Mouse (Mus musculus) MEL-GATA-1-ER (cell line): ENCODE measurements around the gene Ctnna2.

ENCODE experiments used
- DNase-seq: peaks from one replicate; pipeline ENCODE4 v3.0.0-alpha.2; 2012; ENCODE audit warnings: low read depth; ENCODE audit errors: extremely low read depth

Gene Ctnna2

DNA sequence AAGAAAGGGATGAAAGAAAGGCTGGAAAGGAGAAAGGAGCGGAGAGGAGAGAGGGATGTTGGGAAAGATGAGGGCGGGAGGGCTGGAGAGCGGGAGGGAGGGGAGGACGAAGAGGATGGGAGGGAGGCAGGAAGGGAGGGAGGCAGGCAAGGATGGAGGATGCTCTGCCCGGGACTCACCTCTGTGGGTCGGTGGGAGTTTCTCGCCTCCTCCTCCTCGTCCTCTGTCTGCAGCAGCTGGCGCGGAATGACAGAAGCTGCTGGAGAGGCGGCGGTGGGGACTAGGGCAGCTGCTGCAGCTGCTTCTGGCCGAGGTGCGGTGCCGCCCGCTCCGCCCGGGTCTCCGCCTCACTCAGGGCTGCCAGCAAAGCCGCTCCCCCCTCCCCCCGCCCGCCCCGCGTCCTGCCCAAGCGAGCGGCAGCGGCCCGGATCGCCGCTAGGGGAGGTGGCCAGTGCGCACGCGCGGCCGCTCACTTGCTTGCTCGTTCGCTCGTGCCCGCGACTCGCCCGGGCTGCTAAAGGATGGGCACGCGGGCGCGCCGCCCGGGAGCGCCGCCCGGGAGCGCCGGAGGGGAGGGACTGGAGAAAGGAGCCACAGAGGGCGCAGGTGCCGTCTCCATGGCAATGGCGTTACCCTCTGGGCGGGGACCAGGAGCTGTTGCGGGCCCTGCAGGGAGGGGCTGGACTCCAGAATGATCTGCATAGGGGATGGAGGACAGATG, at the start of gene Ctnna2:
Ctnna2 (minus strand) TSS at position 459 of the 721 bp plus-strand sequence.
- no peak for DNase-seq

DNA sequence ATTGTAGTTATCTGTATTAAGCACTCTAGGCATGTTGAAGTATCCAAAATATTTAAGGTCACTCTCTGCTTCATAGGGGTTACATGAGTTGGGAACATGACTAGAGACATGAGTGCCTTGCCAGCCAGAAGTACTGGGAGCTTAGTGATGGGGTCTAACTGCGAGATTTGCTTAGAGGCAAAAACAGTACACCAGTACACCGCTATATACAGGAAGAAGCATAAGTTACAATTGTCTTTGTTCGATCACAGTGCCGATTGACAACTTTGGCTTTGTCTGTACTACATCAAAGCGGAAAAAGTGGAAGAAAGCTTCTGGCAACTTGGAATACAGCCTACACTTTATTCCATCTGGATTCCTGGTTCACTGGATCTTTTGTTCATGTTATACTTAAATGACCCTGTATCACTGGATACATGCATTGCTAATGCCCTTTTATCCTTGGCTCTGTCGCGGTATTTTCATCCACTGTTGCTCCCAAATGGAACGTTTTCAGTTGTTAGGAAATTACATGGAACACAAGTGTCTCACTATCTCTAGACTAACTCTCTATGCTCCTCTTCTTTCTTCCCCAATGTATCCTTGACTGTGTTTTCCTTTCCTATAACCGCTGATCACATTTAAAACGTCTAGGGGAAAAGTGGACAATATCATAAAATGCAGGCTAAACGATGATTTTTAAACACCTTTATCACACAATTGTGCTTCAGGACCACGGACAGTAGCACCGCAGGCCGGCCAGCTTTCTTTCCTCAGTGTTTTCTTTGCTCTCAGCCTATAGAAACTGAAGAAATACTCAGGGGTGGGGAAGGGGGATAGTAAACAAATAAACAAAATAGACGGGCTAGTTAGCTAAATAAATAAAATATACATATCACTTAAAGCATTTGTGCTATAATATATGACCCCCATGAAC, 896 bp upstream of the Ctnna2 start:
- DNase-seq, result no peak

DNA sequence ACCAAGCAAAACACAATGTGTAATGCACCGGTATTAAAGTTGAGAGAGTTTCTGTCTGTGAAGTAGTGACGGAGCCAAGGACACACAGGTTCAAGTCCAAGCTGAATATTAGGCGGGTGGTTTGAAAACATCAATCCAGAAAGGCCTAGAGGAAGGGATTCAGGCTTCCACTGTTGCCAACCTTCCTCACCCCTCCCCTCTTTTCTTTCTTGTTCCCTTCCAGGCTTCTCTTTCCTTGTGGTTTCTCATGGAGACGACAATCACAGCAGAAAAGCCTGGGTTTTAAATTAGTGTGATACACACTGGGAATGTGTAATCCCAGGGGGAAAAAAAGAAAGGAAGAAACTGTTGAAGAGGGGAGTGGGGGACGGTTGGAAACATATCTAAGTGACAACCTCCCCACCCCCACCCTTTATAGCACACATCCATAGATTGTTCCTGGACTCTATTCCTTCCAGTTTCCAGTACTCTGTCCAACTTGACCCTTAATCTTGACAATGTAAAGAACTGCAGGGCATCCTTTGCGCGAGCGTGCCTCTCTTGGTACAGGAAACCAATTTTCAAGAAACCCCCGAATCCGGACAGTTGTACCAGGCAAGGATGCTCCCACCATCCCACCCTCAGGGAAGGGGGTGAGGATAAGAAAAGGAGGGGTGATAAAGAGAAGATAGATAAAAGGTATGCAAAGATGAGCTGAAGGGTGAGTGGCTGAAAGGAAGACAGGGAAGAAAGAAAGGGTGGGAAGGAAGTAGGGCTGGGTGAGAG, 841 bp downstream of the Ctnna2 start:
- DNase-seq, result no peak

DNA sequence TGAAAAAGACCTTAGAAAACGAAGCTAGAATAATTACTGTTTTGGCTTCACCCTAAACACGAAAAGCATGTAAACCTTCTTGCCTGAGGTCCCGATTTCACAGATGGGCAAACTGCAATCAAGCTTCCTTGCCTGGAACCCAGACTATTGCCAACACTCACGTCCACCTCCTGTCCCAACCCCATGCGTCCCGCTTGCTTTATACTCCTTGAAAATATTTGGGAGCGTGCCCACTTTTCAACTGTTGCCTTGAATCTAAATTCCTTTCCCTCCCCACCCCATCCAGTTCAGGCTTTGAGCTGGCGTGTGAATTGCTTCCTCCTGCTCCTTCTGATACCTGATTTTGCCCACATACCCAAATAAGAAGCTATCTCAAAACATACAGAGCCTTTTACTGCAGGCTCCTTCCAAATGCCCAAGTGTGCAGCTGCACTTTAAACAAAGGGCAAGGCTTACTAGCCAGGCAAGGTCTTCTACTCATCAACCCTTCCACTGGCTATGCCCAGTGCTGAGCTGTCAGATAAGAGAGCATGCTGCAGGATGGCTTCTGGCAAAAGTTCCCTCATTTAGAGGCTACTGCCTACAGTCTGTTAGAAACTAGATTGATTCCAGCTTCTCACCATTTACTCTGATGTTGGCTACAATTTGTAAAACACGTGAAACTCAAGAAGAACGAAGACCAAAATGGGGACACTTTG, 8.8 kb downstream of the Ctnna2 start:
- no peak for DNase-seq

DNA sequence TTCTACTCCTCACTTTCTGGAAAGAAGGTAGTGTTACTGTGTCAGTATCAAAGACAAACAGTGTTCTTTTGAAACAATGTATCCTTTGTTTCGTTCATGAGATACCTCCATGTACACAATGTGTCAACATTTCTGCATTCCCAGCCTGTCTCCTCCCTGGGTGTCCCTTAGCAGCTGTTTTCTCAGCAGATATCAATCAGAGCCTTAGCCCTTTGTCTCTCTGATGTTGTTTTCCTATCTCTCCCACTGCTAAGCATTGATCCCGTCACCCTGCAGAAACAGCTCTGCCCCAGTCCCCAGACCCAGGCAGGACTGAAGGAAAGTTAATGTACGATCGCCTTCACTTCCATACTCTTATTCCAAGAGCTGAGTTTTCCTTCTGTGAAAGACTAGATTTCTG, 9.7 kb downstream of the Ctnna2 start:
- DNase-seq, result no peak

DNA sequence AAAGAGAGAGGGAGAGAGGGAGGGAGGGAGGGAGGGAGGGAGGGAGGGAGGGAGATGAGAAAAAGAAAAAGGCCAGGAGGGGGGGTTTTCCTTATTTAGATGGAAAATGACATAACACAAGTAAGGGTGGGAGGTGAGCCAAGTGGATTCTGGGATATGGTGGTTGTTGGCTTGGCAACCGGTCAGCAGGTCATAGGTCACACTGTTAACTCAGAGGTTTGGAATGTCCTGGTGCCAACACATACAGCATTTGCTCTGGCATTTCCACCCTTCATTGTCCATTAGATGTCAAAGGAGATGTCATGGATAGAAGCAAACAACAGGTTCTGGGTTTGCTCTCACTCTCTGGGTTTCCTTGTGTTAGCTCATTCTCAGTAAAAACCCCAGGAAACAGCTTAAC, 17.5 kb downstream of the Ctnna2 start:
- no peak for DNase-seq

DNA sequence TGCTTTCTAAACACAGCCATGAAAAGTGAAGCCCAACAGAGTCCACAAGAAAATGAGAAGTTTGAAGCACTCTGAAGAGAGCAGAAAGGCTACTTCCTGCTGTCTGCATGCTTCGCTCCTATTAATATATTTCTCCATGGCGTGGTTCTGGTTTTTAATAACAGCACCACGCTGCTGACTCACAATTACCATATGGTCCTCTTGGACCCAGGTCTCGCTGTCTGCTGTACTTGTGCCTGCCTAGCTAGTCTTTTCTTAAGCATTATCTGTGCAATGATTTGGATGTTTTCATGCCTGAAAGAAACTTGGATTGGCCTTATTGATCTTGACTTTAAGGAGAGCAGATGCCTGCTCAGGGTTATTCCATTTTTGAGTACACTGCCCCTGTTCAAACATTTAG, 28.2 kb downstream of the Ctnna2 start:
- DNase-seq, result no peak

DNA sequence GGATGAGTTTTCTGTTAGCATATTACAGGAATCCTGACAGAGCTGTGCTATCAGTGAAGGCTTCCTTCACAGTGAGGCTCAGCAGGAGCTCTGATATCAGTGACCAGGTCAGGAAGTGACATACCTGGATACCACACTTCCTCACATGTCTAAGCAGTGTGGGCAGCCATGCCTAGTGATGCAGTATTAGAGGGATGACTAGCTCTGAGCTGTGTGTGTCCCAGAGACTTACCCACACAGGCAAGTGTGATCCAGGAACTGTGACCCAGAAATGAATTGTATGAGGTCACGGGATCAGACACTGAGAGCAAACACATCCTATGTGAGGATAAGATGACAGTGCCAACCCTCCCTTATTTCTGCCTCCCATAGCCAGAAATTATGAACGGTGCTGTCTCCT, 28.8 kb downstream of the Ctnna2 start:
- no peak for DNase-seq

DNA sequence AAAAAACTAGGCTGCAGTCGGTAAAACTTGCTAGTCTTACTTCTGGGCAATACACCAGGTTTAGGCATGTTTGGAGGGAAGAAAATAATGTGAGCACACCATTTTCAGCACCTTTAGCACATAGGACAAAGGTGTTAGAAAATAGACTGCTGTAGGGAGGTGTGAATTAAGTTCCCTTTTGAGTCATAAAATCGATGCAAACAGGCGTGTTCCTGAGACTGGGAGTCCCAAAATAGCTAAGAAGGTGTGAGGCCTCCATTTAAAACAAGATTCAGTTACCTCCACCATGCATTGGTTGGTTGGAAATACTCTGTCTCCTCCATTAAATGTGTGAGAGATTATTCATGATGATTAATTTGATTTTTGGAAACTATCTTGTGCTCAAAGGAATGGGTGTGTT, 50.1 kb downstream of the Ctnna2 start:
- no peak for DNase-seq

DNA sequence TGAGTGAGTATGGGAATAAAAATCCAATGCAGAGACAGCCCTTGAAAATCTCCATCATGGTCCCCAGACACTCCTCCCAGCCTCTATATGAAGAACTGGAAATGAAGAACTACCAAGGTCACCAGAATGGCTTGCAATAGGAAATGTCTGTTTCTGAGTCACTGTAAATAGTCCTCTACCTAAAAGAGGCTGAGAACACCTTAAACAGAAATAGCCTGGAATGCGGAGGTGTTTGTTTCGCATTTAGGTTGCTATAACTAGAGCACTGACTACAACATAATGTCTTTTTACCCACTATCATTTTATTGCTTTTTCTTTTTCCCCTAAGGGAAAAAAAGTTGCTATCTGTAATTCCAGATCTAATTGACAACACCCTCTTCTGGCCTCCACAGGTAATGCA, 106.3 kb downstream of the Ctnna2 start:
- no peak for DNase-seq

DNA sequence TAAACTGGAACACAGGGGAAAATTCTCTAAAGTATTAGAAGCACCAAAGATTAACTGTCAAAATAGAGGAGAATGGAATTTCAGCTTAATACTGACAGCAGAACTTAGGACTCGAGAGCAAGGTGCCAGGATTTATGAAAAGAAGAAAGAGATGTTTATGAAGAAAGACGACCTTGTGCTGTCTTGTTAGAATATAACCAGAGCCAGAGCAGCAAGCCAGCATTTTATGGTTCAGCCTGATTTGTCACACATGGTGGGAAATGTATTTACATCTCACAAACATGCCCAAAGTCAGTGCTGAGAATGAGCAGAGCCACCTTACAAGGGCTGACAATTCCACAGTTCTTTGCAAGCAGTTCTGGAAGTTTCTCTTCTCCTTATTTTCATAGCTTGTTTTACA, 110.2 kb downstream of the Ctnna2 start:
- DNase-seq, result no peak

DNA sequence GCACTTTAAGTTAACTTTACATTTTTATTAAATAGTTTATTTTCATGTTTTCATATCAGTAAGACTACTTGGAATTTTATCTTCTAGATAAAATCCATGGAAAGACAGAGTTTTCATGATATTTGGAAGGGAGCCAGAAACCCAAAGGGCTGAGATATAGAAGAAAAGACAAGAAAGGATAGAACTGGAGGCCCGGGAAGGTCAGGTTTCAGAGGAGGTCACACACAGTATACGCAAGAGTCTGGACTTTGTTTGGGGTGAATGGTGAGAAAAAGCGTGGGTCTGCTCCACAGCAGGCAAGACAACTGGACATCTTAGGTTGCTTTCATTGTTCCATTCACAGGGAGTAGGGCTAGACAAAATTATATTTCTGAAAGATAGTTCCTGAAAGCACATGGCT, 111.4 kb downstream of the Ctnna2 start:
- no peak for DNase-seq

DNA sequence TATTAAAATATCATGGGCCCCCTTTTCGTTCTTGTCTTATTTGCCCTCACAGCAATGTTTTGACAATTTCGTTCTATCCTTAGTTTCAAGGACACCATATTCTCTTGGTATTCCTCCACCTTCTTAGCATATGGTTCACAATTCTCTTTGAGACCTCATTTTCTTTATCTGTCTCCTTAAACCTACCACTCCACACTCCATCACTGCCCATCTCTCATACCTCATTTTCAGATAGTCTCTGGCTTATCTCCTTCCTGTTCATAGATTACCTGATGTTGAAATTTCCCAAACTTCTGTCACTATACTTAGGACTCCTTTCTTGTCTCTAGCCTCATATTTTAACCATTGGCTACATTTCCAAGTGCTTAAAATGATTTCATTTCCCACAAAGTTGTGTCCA, 116.1 kb downstream of the Ctnna2 start:
- DNase-seq, result no peak

DNA sequence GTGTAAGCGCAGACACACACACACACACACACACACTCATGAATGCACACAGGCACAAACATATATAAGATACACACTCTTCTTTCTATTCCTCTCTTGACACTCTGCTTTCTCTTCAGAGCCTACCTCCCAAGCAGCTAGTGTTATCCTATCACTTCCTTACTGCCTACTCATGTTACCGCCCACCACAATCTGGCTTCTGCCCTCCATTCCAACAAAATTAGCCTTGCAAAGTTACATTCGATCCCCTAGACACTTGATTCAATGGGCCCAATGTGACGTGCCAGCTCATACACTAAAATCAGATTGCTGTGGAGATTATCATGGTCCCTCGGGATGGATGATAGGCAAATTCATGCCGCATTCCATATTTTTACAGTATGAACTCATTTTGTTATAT, 116.7 kb downstream of the Ctnna2 start:
- DNase-seq, result no peak

DNA sequence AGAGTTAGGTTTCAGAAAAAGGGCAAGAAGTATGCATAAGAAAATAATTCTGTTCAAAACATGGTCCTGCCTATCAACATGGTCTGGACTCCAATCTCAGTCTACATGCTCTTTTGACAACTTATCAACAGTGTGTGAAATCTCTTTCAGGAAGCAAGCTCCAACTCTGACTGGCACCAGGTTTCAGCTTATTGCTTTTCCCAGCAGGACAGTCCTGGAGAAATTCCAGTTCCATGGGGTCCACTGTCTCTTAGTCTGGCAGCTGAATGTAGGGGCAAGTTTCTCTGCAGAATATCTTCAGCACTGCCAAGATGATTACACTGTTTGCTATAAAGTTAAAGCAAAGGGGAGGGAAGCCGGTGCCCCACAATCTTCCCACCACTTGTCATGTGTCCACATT, 130.1 kb downstream of the Ctnna2 start:
- no peak for DNase-seq

DNA sequence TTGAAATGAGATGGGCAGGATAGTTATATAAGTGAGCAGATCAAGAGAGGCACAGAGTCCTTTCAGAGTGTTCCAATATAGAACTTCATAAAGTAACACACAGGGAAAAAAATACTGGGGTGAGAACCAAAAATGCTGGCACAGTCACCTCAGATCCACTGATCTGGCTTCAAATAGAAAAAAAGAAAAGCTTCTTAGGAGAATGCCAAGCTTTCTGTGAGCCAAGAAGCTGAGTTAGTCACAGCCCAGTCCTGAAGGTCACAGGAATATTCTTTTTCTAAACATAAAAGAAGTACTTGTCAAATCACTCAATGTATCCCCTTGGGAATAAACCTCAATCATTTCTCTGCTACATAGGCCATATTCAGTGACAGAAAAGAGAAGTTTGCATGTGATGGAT, 130.7 kb downstream of the Ctnna2 start:
- DNase-seq, result no peak

DNA sequence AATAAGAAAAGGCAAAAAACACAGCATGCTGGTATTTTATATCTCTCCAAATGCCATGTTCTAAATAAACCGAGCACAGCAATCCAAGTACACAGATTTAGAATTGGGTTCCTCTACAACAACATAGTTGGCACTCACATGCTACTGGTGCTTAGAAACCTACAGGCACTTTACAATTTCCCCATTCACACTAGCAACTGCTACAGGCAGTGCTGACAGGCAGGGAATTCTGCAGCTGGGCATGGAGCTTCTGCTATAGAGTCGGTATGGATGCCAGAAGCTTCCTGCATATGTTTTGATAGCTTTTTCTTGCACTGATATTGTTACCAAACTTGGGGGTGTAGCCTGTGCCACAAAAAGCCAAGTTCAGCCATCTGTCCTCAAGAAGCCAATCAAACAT, 131.8 kb downstream of the Ctnna2 start:
- no peak for DNase-seq

DNA sequence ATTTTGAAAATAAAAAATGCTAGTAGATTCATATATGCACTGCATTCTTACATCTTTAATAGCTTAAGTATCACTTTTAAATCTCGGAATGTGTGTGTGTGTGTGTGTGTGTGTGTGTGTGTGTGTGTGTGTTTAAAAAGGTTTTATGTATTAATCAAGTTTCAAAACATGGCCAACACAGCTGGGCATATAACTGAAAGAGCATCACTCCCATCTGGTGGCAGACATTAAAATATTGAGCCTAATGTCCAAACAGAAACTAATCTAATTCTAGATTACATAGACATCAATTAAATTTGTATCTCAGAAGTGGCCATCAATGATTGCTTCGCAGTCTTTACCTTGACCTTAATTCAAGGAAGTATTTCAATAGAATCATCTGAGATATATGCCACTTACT, 140.4 kb downstream of the Ctnna2 start:
- no peak for DNase-seq

DNA sequence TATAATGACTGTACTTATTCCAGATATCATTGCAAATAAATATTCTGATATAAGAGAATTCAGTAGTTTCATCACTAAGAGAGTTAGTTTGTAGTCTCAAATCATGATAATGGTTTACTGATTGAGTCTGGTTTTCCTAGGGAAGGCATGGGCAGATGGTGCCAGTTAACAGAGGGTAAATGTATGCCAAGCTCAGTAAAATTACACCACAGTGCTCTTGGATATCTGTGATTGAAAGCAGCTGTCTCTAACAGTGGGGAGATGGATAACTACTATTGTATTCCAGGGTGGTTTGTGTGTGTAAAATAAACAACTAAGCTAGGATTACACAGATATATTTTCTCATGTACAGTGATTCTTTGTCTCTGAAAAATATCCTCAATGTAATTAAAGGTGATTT, 140.8 kb downstream of the Ctnna2 start:
- DNase-seq, result no peak

DNA sequence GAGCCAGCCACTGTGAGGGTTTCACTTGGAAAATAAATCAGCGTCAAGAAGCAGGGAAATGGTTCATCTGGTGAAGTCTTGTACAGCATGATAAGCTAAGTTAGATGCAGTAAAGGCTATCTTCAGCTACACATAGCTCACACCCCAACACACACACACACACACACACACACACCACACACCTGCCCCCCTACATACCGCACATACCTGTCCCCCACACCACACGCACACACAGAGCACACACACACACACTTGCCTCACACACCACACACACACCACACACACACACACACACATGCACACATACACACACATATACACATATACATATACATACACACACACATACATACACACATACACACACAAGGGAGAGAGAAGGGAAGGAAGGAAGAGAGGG, 142.0 kb downstream of the Ctnna2 start:
- DNase-seq, result no peak

DNA sequence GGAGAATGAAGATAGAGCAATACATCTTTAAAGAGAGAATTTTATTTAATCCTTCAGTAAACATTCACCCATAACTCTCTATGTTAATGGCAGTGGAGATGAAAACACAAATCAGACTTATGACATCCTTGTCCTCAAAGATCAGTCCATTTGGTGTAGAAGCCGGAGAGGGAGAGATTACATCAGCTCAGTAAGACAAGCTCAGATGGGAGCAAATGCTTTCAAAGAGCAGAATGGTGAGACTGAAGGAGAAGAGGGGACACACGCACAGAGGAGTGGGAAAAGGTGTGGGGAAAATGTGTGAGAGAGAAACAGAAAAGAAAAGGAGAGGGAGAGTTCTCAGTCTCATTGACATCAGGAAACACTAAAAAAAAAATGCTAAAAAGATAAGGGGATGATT, 144.8 kb downstream of the Ctnna2 start:
- no peak for DNase-seq
